Mouse (Mus musculus): Measurements from ENCODE around the gene Suclg2. TPM values are rescaled to one million over a fixed set of nuclear protein-coding genes. Genes with fewer than 3 reads are reported as not detected.

The Suclg2 gene
- total RNA-seq, 1 experiment: 42.9 TPM

DNA sequence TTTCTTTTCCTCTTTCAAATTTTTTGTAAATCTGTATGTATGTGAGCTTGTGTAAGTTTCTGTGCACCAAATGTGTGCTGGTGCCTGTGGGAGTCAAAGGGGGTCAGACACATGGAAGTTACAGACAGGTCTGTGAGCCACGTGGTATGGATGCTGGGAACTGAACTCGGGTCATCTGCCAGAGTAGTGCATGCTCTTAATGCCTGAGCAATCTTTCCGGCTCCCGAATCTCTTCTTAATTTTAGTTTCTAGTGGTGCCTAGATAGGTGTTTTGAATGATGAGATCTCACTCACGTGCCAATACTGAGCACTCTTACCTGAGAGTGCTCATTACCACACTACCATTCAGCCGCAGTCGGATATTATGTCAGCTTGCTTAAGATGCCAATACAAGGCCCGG, 60.9 kb downstream of the Suclg2 start:
- Histone ChIP-seq H3K36me3 (ENCODE audit: control insufficient read depth, insufficient read depth, low read length, poor library complexity, severe bottlenecking) (peaks cover 4% of the 10 kb centered on the region; the same call in 1 of the 2 replicates), H3K4me1 (ENCODE audit: control insufficient read depth in 2 of 2, insufficient read depth in 2 of 2, low read length in 2 of 2, poor library complexity in 1 of 2) (no peaks in the 10 kb centered on the region), H3K9me3 (ENCODE audit: control insufficient read depth, insufficient read depth, low read depth, low read length) (no peaks in the 10 kb centered on the region), H3K27ac (ENCODE audit: insufficient read depth, low read depth, low read length, poor library complexity, severe bottlenecking) (no peak overlapping the region), H3K9ac (ENCODE audit: insufficient read depth, low read depth, low read length, poor library complexity, severe bottlenecking) (peak overlapping the region; percentile 59; the same call in 1 of the 2 replicates), H3K4me3 (ENCODE audit: insufficient read depth in 1 of 2, low read depth in 1 of 2, low read length in 2 of 2, poor library complexity in 1 of 2, severe bottlenecking in 1 of 2) (peak overlapping the region; percentile 34 to 36)
- in situ Hi-C loops (cut with MboI; ENCODE audit: low sequenced_read_pairs in 2 of 2, unreplicated experiment in 2 of 2): no loop called here
- DNase-seq (ENCODE audit: low read depth, low spot score): peak; percentile 24
- TF ChIP-seq ZNF384 (IDR thresholded peaks at IDR 0.05; ENCODE audit: low read depth, low read length): no peak
- no peak for TF ChIP-seq MAFK (IDR thresholded peaks at IDR 0.05; ENCODE audit: insufficient read depth, low read depth, low read length)
- TF ChIP-seq CHD2 (IDR thresholded peaks at IDR 0.05; ENCODE audit: low read depth, low read length): no peak
- TF ChIP-seq ZC3H11A (IDR thresholded peaks at IDR 0.05; ENCODE audit: borderline replicate concordance, low read depth, low read length): no peak

DNA sequence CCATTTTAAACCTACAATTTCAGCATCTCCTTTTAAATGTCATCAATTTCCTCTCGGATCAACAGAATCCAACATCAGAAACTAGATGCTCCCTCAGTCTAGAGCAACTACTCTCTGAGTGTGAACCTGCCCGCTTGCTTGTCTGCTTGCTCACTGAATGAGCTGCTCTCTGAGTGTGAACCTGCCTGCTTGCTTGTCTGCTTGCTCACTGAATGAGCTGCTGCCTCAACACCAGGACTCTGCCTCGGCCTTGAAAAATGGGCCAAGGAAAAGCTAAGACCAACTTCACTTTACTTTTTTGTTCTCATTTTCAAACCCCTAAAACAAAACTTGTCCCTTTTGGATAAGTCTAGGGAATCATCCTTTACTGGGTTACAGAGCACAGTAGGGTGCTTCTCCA, 64.9 kb downstream of the Suclg2 start:
- Histone ChIP-seq H3K27ac (ENCODE audit: insufficient read depth, low read depth, low read length, poor library complexity, severe bottlenecking) (no peak overlapping the region), H3K9me3 (ENCODE audit: control insufficient read depth, insufficient read depth, low read depth, low read length) (no peaks in the 10 kb centered on the region), H3K4me1 (ENCODE audit: control insufficient read depth in 2 of 2, insufficient read depth in 2 of 2, low read length in 2 of 2, poor library complexity in 1 of 2) (no peaks in the 10 kb centered on the region), H3K4me3 (ENCODE audit: insufficient read depth in 1 of 2, low read depth in 1 of 2, low read length in 2 of 2, poor library complexity in 1 of 2, severe bottlenecking in 1 of 2) (no peak overlapping the region), H3K36me3 (ENCODE audit: control insufficient read depth, insufficient read depth, low read length, poor library complexity, severe bottlenecking) (peaks cover 4% of the 10 kb centered on the region), H3K9ac (ENCODE audit: insufficient read depth, low read depth, low read length, poor library complexity, severe bottlenecking) (no peak overlapping the region)
- in situ Hi-C loops (cut with MboI; ENCODE audit: low sequenced_read_pairs in 2 of 2, unreplicated experiment in 2 of 2): no loop called here
- no peak for DNase-seq (ENCODE audit: low read depth, low spot score)
- TF ChIP-seq MAFK (IDR thresholded peaks at IDR 0.05; ENCODE audit: insufficient read depth, low read depth, low read length) (no peak), CHD2 (IDR thresholded peaks at IDR 0.05; ENCODE audit: low read depth, low read length) (no peak), ZC3H11A (IDR thresholded peaks at IDR 0.05; ENCODE audit: borderline replicate concordance, low read depth, low read length) (no peak)

- in situ Hi-C loops (cut with MboI; ENCODE audit: low sequenced_read_pairs in 2 of 2, unreplicated experiment in 2 of 2): no loop called here
- Histone ChIP-seq H3K4me3 (ENCODE audit: insufficient read depth in 1 of 2, low read depth in 1 of 2, low read length in 2 of 2, poor library complexity in 1 of 2, severe bottlenecking in 1 of 2) (no peak overlapping the region), H3K27ac (ENCODE audit: insufficient read depth, low read depth, low read length, poor library complexity, severe bottlenecking) (no peak overlapping the region), H3K4me1 (ENCODE audit: control insufficient read depth in 2 of 2, insufficient read depth in 2 of 2, low read length in 2 of 2, poor library complexity in 1 of 2) (no peaks in the 10 kb centered on the region), H3K9me3 (ENCODE audit: control insufficient read depth, insufficient read depth, low read depth, low read length) (no peaks in the 10 kb centered on the region), H3K36me3 (ENCODE audit: control insufficient read depth, insufficient read depth, low read length, poor library complexity, severe bottlenecking) (peaks cover 4% of the 10 kb centered on the region), H3K9ac (ENCODE audit: insufficient read depth, low read depth, low read length, poor library complexity, severe bottlenecking) (no peak overlapping the region)
- no peak for DNase-seq (ENCODE audit: low read depth, low spot score)
- no peak for TF ChIP-seq CHD2 (IDR thresholded peaks at IDR 0.05; ENCODE audit: low read depth, low read length)
- TF ChIP-seq ZNF384 (IDR thresholded peaks at IDR 0.05; ENCODE audit: low read depth, low read length): no peak
- no peak for TF ChIP-seq HCFC1 (IDR thresholded peaks at IDR 0.05; ENCODE audit: borderline replicate concordance, insufficient read depth, low read length)
- no peak for TF ChIP-seq MAFK (IDR thresholded peaks at IDR 0.05; ENCODE audit: insufficient read depth, low read depth, low read length)
- TF ChIP-seq ZC3H11A (IDR thresholded peaks at IDR 0.05; ENCODE audit: borderline replicate concordance, low read depth, low read length): no peak
Observed at GRCm38 (mm10) chr6:95652774-95653173, 65.8 kb downstream of the Suclg2 start.

GRCm38 (mm10) chr6:95651391-95651876, 67.2 kb downstream of the Suclg2 start:
- in situ Hi-C loops (cut with MboI; ENCODE audit: low sequenced_read_pairs in 2 of 2, unreplicated experiment in 2 of 2): no loop called here
- TF ChIP-seq ZNF384 (IDR thresholded peaks at IDR 0.05; ENCODE audit: low read depth, low read length) (no peak), CHD2 (IDR thresholded peaks at IDR 0.05; ENCODE audit: low read depth, low read length) (no peak), HCFC1 (IDR thresholded peaks at IDR 0.05; ENCODE audit: borderline replicate concordance, insufficient read depth, low read length) (no peak), MAFK (IDR thresholded peaks at IDR 0.05; ENCODE audit: insufficient read depth, low read depth, low read length) (no peak), ZC3H11A (IDR thresholded peaks at IDR 0.05; ENCODE audit: borderline replicate concordance, low read depth, low read length) (no peak)
- Histone ChIP-seq H3K4me3 (ENCODE audit: insufficient read depth in 1 of 2, low read depth in 1 of 2, low read length in 2 of 2, poor library complexity in 1 of 2, severe bottlenecking in 1 of 2) (no peak overlapping the region), H3K4me1 (ENCODE audit: control insufficient read depth in 2 of 2, insufficient read depth in 2 of 2, low read length in 2 of 2, poor library complexity in 1 of 2) (no peaks in the 10 kb centered on the region), H3K36me3 (ENCODE audit: control insufficient read depth, insufficient read depth, low read length, poor library complexity, severe bottlenecking) (peaks cover 4% of the 10 kb centered on the region), H3K9me3 (ENCODE audit: control insufficient read depth, insufficient read depth, low read depth, low read length) (no peaks in the 10 kb centered on the region), H3K9ac (ENCODE audit: insufficient read depth, low read depth, low read length, poor library complexity, severe bottlenecking) (no peak overlapping the region), H3K27ac (ENCODE audit: insufficient read depth, low read depth, low read length, poor library complexity, severe bottlenecking) (no peak overlapping the region)
- no peak for DNase-seq (ENCODE audit: low read depth, low spot score)

Measured in ES-E14 (cell line).